Mouse (Mus musculus) limb, embryonic 15.5 days (tissue): ENCODE data around the gene Fthl17d. TPM values are rescaled to one million over a fixed set of nuclear protein-coding genes. Genes with fewer than 3 reads are reported as not detected.
"Not testable (repeated sequence)": the region's sequence is repeated elsewhere in the genome, so short reads cannot be mapped to it uniquely, and the experiment has no call there.

Source experiments
- ATAC-seq: fragments of 200-750 bp; cut with Nextera tagmentation; 2 replicates; pipeline ENCODE4 v1.8.0; 2017; ENCODE audit warnings: low read depth, moderate TSS enrichment; ENCODE audit not compliant: insufficient number of reproducible peaks, low FRiP score, low TSS enrichment
- H3K27ac ChIP-seq: fragments of 300-500 bp; sonication (generic); 2 replicates; pipeline ENCODE4 v1.5.1; 2015; ENCODE audit warnings: moderate library complexity, mild to moderate bottlenecking, inconsistent platforms
- H3K27me3 ChIP-seq: fragments of 300-500 bp; sonication (generic); 2 replicates; pipeline ENCODE4 v1.6.1; 2015; ENCODE audit warnings: inconsistent platforms
- H3K36me3 ChIP-seq: fragments of 300-500 bp; sonication (generic); 2 replicates; pipeline ENCODE4 v1.6.1; 2015; ENCODE audit warnings: inconsistent platforms
- H3K4me1 ChIP-seq: fragments of 300-500 bp; sonication (generic); 2 replicates; pipeline ENCODE4 v1.6.1; 2015; ENCODE audit warnings: inconsistent platforms
- H3K4me2 ChIP-seq: fragments of 300-500 bp; sonication (generic); 2 replicates; pipeline ENCODE4 v1.6.1; 2015; ENCODE audit warnings: mild to moderate bottlenecking, inconsistent platforms
- H3K4me3 ChIP-seq: fragments of 300-500 bp; sonication (generic); 2 replicates; pipeline ENCODE4 v1.5.1; 2015; ENCODE audit warnings: mild to moderate bottlenecking, inconsistent platforms
- H3K9ac ChIP-seq: fragments of 300-500 bp; sonication (generic); 2 replicates; pipeline ENCODE4 v1.6.1; 2015; ENCODE audit warnings: inconsistent platforms
- H3K9me3 ChIP-seq: fragments of 300-500 bp; sonication (generic); 2 replicates; pipeline ENCODE4 v1.6.1; 2016; ENCODE audit warnings: inconsistent platforms
- WGBS: fragments of 180-500 bp; shearing (Covaris S2); methylation state at CpG from one replicate; pipeline ENCODE4 v1.1.7; 2015; 5-methylcytosine and 5-hydroxymethylcytosine counted together
- polyA plus RNA-seq: library from polyadenylated mRNA; unstranded; fragments of >200 nt; fragmentation: Nextera tagmentation; extraction: Ambion mirVana; gene quantifications from 2 replicates; pipeline ENCODE4 v1.2.1, GENCODE M21; 2015

Fthl17d gene
- polyA plus RNA-seq = not detected in 2 replicates

DNA sequence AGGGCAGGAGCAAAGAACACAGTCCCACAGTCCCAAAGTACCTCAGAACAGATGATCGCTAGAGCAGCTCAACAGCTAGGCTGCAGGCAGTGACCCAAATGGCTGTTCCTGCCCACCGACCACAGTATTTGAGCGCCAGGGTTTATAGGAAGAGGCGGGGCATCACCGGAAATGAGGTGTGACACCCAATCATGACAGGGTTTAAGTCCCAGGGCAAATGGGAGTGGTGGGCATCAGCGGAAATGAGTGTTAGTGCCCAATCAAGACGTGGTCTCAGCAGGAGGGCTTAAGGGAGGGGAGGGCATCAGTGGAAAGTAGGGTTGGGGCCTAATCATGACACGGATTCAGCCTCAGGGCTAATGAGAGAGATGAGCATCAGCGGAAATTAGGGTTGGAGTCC, at the start of gene Fthl17d:
Gene Fthl17d, minus strand, starts transcription at position 101 of the 400 bp plus-strand sequence.
- H3K27me3 ChIP-seq, H3K4me2 ChIP-seq, H3K4me3 ChIP-seq, H3K9ac ChIP-seq, ATAC-seq, H3K36me3 ChIP-seq, H3K27ac ChIP-seq, H3K9me3 ChIP-seq, H3K4me1 ChIP-seq: not testable (repeated sequence)
- WGBS = no CpG with 5 or more reads among the region's 9 CpGs

DNA sequence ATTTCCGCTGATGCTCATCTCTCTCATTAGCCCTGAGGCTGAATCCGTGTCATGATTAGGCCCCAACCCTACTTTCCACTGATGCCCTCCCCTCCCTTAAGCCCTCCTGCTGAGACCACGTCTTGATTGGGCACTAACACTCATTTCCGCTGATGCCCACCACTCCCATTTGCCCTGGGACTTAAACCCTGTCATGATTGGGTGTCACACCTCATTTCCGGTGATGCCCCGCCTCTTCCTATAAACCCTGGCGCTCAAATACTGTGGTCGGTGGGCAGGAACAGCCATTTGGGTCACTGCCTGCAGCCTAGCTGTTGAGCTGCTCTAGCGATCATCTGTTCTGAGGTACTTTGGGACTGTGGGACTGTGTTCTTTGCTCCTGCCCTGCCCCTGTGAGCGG, 46.6 kb upstream of the Fthl17d start, which contains the start of gene Fthl17e:
Gene Fthl17e, plus strand, starts transcription at position 301 of the 400 bp plus-strand sequence.
- not testable (repeated sequence) for H3K4me1 ChIP-seq, H3K4me3 ChIP-seq, H3K9me3 ChIP-seq, H3K27ac ChIP-seq, H3K27me3 ChIP-seq, ATAC-seq, H3K9ac ChIP-seq, H3K4me2 ChIP-seq, H3K36me3 ChIP-seq
- 100% methylated on average over 1 of the region's 10 CpGs for WGBS

DNA sequence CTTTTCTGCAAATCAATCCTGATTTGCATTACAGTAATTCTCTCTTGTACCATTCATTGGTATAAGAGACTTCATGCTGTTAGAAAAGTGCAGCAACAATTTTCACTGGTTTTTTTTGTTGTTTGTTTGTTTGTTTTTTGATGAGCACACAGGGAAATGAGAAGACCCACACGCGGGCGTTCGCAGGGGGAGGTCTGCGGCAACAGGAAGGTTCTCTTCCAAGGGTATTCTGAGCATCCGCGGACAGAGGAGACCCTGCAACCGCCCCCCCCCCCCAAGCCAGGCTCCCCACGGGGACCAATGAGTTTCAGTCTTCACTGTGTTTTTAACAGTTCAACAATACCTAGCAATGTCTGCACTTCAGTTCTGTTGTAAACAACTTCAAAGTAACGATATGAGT, 32.9 kb upstream of the Fthl17d start:
- Histone ChIP-seq H3K9me3 (no peaks in the 10 kb centered on the region), H3K27me3 (no peaks in the 10 kb centered on the region), H3K4me2 (no peak overlapping the region), H3K9ac (no peak overlapping the region), H3K27ac (no peak overlapping the region), H3K4me1 (no peaks in the 10 kb centered on the region), H3K4me3 (no peak overlapping the region), H3K36me3 (no peaks in the 10 kb centered on the region)
- no peak for ATAC-seq
- WGBS = 64% methylated on average over 10 of the region's 10 CpGs

DNA sequence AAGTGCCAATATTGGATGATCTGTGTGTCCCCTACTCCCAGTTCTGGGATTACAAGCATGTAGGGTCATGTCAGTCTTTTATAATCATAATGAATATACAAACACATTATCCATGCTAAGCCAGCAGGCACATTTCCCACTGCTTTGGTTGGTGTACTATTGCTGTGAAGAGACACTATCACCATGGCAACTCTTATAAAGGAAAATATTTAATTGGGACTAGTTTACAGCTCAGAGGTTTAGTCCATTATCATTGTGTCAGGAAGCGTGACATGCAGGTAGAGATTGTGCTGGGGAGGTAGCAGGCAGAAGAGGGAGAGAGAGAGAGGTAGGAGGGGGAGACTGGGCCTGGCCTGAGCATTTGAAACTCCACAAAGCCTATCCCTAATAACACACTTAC, 29.5 kb upstream of the Fthl17d start:
- Histone ChIP-seq H3K27ac (no peak overlapping the region), H3K4me2 (no peak overlapping the region), H3K9me3 (no peaks in the 10 kb centered on the region), H3K4me3 (no peak overlapping the region), H3K9ac (no peak overlapping the region), H3K27me3 (no peaks in the 10 kb centered on the region), H3K36me3 (no peaks in the 10 kb centered on the region), H3K4me1 (no peaks in the 10 kb centered on the region)
- WGBS = 69% methylated on average over 1 of the region's 1 CpGs
- ATAC-seq = no peak

DNA sequence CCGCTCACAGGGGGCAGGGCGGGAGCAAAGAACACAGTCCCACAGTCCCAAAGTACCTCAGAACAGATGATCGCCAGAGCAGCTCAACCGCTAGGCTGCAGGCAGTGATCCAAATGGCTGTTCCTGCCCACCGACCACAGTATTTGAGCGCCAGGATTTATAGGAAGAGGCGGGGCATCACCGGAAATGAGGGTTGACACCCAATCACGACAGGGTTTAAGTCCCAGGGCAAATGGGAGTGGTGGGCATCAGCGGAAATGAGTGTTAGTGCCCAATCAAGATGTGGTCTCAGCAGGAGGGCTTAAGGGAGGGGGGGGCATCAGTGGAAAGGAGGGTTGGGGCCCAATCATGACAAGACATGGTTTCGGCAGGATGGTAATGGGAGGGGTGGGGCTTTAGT, 10.1 kb downstream of the Fthl17d start, which contains the start of gene Fthl17c:
Gene Fthl17c, minus strand, starts transcription at position 101 of the 400 bp plus-strand sequence.
- H3K27ac ChIP-seq, H3K9ac ChIP-seq, H3K36me3 ChIP-seq, H3K4me2 ChIP-seq, ATAC-seq, H3K9me3 ChIP-seq, H3K27me3 ChIP-seq, H3K4me3 ChIP-seq, H3K4me1 ChIP-seq: not testable (repeated sequence)
- WGBS = no CpG with 5 or more reads among the region's 11 CpGs

DNA sequence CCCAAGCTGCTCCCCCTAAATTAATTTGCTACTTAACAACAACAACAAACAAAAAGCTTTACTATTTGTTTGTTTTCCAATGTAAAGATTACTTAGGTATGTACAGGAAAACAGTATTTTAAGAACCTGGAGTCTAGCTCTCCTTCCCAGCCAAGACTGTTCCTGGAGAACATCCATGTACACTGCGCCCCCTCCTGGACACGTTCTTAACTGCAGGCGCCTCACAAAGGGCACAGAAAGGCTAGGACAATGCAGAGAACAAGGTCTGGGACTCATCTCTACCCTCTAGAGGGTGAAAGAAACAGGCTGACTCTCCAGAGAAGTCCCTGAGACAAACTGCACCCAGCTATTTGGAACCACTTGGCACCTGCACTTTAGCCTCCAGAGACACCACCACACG, 21.9 kb downstream of the Fthl17d start:
- 46% methylated on average over 4 of the region's 4 CpGs for WGBS
- H3K27ac ChIP-seq, H3K36me3 ChIP-seq, H3K9ac ChIP-seq, ATAC-seq, H3K9me3 ChIP-seq, H3K27me3 ChIP-seq, H3K4me2 ChIP-seq, H3K4me1 ChIP-seq, H3K4me3 ChIP-seq: not testable (repeated sequence)

DNA sequence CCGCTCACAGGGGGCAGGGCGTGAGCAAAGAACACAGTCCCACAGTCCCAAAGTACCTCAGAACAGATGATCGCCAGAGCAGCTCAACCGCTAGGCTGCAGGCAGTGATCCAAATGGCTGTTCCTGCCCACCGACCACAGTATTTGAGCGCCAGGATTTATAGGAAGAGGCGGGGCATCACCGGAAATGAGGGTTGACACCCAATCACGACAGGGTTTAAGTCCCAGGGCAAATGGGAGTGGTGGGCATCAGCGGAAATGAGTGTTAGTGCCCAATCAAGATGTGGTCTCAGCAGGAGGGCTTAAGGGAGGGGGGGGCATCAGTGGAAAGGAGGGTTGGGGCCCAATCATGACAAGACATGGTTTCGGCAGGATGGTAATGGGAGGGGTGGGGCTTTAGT, 23.7 kb downstream of the Fthl17d start, which contains the start of gene Fthl17b:
Gene Fthl17b, minus strand, starts transcription at position 101 of the 400 bp plus-strand sequence.
- H3K4me3 ChIP-seq, H3K9me3 ChIP-seq, H3K27ac ChIP-seq, H3K9ac ChIP-seq, H3K4me2 ChIP-seq, H3K27me3 ChIP-seq, H3K36me3 ChIP-seq, H3K4me1 ChIP-seq, ATAC-seq: not testable (repeated sequence)
- 93% methylated on average over 5 of the region's 11 CpGs for WGBS

DNA sequence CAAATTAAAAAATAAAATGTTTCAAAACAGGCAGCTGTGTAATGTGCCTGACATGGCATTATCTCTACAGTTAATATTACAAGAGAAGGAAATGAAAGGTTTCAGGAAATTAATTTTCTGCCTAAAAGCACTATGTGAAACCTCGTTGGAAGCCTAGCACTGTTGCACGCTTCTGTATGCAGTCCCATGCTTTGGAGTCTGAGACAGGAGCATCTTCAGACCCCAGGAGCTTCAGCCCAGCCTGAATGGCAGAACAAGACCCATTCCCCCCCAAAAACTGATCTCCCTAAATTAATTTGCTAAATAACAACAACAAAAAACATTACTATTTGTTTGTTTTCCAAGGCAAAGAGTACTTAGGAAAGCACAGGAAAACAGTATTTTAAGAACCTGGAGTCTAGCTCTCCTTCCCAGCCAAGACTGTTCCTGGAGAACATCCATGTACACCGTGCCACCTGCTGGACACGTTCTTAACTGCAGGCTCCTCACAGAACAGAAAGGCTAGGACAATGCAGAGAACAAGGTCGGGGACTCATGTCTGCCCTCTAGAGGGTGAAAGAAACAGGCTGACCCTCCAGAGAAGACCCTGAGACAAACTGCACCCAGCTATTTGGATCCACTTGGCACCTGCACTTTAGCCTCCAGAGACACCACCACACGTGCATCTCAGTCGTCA, 38.3 kb downstream of the Fthl17d start:
- not testable (repeated sequence) for H3K4me3 ChIP-seq, H3K9me3 ChIP-seq, H3K27ac ChIP-seq, H3K36me3 ChIP-seq, H3K27me3 ChIP-seq, ATAC-seq, H3K4me1 ChIP-seq, H3K9ac ChIP-seq, H3K4me2 ChIP-seq
- 17% methylated on average over 7 of the region's 7 CpGs for WGBS

DNA sequence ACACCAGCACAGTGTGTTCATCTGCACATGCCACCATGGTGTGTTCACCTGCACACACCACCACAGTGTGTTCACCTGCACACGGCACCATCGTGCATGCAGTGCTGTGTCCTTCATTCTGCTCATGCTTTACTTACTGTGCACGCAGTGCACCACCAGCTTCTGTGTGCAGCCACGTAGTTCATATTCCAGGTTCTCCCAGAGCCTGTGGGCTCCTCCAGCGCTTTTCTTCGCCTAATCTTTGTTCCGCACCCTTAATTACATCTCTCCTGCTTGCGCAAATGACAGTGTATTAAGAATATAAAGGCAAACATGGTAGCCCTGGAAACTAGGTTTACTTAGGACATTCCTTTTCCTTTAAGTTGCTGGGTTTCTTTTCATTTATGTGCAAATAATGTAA, 42.5 kb downstream of the Fthl17d start:
- no peaks in the 10 kb centered on the region for H3K36me3 ChIP-seq
- no peak overlapping the region for H3K27ac ChIP-seq
- H3K4me1 ChIP-seq = no peaks in the 10 kb centered on the region
- no peak overlapping the region for H3K4me3 ChIP-seq
- WGBS = 85% methylated on average over 8 of the region's 8 CpGs
- H3K4me2 ChIP-seq = no peak overlapping the region
- H3K9ac ChIP-seq = no peak overlapping the region
- no peaks in the 10 kb centered on the region for H3K9me3 ChIP-seq
- no peaks in the 10 kb centered on the region for H3K27me3 ChIP-seq
- ATAC-seq = no peak

Other genes starting within 250 kb of the Fthl17d start
- not detected in 2 replicates for gene Ssx9, start 238.3 kb downstream of the Fthl17d start, polyA plus RNA-seq
- gene Ssxb5, start 183.1 kb downstream of the Fthl17d start, polyA plus RNA-seq = not detected in 2 replicates
- gene Gm6592, start 142.8 kb downstream of the Fthl17d start, polyA plus RNA-seq = not detected in 2 replicates
- not detected in 2 replicates for gene Gm5751, start 112.5 kb downstream of the Fthl17d start, polyA plus RNA-seq
- 3.2 and 4.4 TPM in 2 replicates for gene B630019K06Rik, start 94.4 kb downstream of the Fthl17d start, polyA plus RNA-seq
- not detected in 2 replicates for gene Fthl17b, start 23.8 kb downstream of the Fthl17d start, polyA plus RNA-seq
- not detected in 2 replicates for gene Fthl17c, start 10.2 kb downstream of the Fthl17d start, polyA plus RNA-seq
- gene Fthl17e, start 46.7 kb upstream of the Fthl17d start, polyA plus RNA-seq = not detected in 2 replicates
- gene Fthl17f, start 76.3 kb upstream of the Fthl17d start, polyA plus RNA-seq = not detected in 2 replicates
- gene 4930402K13Rik, start 117.8 kb upstream of the Fthl17d start, polyA plus RNA-seq = not detected in 2 replicates
- 0.78 and 0.81 TPM in 2 replicates for gene Lancl3, start 213.1 kb upstream of the Fthl17d start, polyA plus RNA-seq